Mouse (Mus musculus) erythroblast, embryonic 14.5 days (primary cell): ENCODE results near the gene Nav2. TPM values are rescaled to one million over a fixed set of nuclear protein-coding genes. Genes with fewer than 3 reads are reported as not detected.

ENCODE experiments used
- H3K27me3 ChIP-seq: 2 replicates; pipeline ENCODE4 v1.6.1; 2012; ENCODE audit warnings: inconsistent platforms; ENCODE audit not compliant: control insufficient read depth
- H3K36me3 ChIP-seq: 2 replicates; pipeline ENCODE4 v1.6.1; 2012; ENCODE audit warnings: mild to moderate bottlenecking, inconsistent platforms; ENCODE audit not compliant: control insufficient read depth
- H3K4me1 ChIP-seq: 2 replicates; pipeline ENCODE4 v1.6.1; 2012; ENCODE audit warnings: inconsistent platforms; ENCODE audit not compliant: control insufficient read depth
- H3K4me3 ChIP-seq: replicated peaks from 2 replicates; pipeline ENCODE3; 2012; ENCODE audit warnings: moderate library complexity, mild to moderate bottlenecking, inconsistent platforms
- H3K9me3 ChIP-seq: 2 replicates; pipeline ENCODE4 v1.6.1; 2012; ENCODE audit warnings: low read length, inconsistent platforms, mixed read lengths; ENCODE audit not compliant: control insufficient read depth
- GATA1 ChIP-seq: IDR thresholded peaks from 2 replicates; pipeline ENCODE4 v1.6.1; 2012; ENCODE audit warnings: low read length, inconsistent platforms, mixed read lengths
- TAL1 ChIP-seq: IDR thresholded peaks from 3 replicates; pipeline ENCODE4 v1.6.1; 2012; ENCODE audit warnings: low read length, inconsistent platforms, mixed read lengths
- polyA plus RNA-seq: library from polyadenylated mRNA; stranded (reverse); fragments of >175 nt; gene quantifications from 2 replicates; pipeline ENCODE4 v1.2.3, GENCODE M21; 2012

The Nav2 gene
- polyA plus RNA-seq, 1 experiment = 0.11 TPM

DNA sequence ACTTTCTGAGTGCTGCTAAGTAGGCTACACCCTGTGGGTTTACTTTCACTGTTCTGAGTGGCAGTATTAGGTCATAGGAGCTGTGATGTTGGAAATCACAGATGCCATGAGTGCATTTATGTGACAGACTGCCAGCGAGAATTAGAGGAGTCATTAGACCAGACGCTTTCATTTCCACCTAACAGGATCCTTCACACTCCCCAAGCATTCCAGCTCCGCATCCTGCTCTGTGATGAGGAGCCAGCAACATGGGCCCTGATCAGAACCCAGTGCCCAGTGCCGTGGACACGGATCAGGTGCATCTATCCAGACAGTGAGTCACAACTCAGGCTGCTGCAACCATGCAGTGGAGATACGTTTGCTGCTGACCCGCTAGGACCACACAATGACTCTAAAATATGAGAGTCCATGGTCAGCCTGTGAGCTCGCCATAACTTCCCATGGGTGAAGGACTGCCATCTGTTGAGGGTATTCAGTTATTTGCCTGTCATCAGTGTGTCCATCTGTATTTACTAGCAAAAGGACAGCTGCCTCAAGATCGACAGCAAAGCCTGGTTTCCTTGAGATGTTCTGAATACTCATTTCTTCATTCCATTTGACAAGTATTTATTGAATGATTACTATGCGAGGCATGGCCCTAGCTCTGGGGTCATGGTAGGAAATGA lies 461.4 kb downstream of the Nav2 start:
- Histone ChIP-seq H3K4me3 (no peak overlapping the region), H3K36me3 (no peaks in the 10 kb centered on the region), H3K9me3 (no peaks in the 10 kb centered on the region), H3K4me1 (no peaks in the 10 kb centered on the region), H3K27me3 (no peaks in the 10 kb centered on the region)
- TF ChIP-seq TAL1 (no peak), GATA1 (no peak)

DNA sequence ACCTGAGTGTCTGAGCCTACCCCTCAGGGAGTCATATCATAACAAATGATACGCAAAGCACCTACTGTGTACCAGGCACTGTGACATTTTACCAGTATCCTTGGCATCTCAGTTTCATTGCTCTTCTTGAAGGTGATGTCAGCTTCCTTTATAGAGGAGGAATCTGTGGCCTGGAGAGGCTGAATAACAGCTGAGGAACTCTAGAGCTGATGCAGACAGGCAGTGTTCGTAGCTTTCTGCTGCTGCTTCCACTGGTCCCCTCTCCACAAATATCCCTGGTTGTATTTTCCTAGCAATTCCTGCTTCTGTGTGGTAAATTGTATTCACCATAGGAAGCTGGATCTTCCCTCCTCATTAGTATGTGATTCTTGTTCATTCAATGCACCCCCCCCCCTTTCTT lies 462.8 kb downstream of the Nav2 start:
- TF ChIP-seq GATA1 (no peak), TAL1 (no peak)

GRCm38 (mm10) chr7:49371972-49372371 lies 463.5 kb downstream of the Nav2 start:
- Histone ChIP-seq H3K36me3 (no peaks in the 10 kb centered on the region), H3K4me1 (no peaks in the 10 kb centered on the region), H3K9me3 (no peaks in the 10 kb centered on the region), H3K4me3 (no peak overlapping the region), H3K27me3 (no peaks in the 10 kb centered on the region)
- TF ChIP-seq TAL1 (no peak), GATA1 (no peak)

More for the DNA sequence above, 462.8 kb downstream of the Nav2 start:
- H3K36me3 ChIP-seq = no peaks in the 10 kb centered on the region
- H3K9me3 ChIP-seq = no peaks in the 10 kb centered on the region
- no peaks in the 10 kb centered on the region for H3K4me1 ChIP-seq
- no peak overlapping the region for H3K4me3 ChIP-seq
- no peaks in the 10 kb centered on the region for H3K27me3 ChIP-seq

GRCm38 (mm10) chr7:49373173-49373572 lies 464.7 kb downstream of the Nav2 start:
- Histone ChIP-seq H3K4me3 (no peak overlapping the region), H3K9me3 (no peaks in the 10 kb centered on the region), H3K36me3 (no peaks in the 10 kb centered on the region), H3K4me1 (no peaks in the 10 kb centered on the region), H3K27me3 (no peaks in the 10 kb centered on the region)
- no peak for TF ChIP-seq GATA1
- no peak for TF ChIP-seq TAL1

- H3K36me3 ChIP-seq = no peaks in the 10 kb centered on the region
- no peaks in the 10 kb centered on the region for H3K4me1 ChIP-seq
- H3K27me3 ChIP-seq = no peaks in the 10 kb centered on the region
- no peak overlapping the region for H3K4me3 ChIP-seq
- no peak for TF ChIP-seq GATA1
- TF ChIP-seq TAL1 = no peak
- H3K9me3 ChIP-seq = no peaks in the 10 kb centered on the region
Measured at GRCm38 (mm10) chr7:49373661-49374060, 465.1 kb downstream of the Nav2 start.

GRCm38 (mm10) chr7:49375499-49375974 lies 467.0 kb downstream of the Nav2 start:
- no peaks in the 10 kb centered on the region for H3K36me3 ChIP-seq
- no peaks in the 10 kb centered on the region for H3K27me3 ChIP-seq
- H3K4me3 ChIP-seq = no peak overlapping the region
- TF ChIP-seq GATA1 (no peak), TAL1 (no peak)
- H3K4me1 ChIP-seq = no peaks in the 10 kb centered on the region
- H3K9me3 ChIP-seq = no peaks in the 10 kb centered on the region

- no peak for TF ChIP-seq TAL1
- TF ChIP-seq GATA1 = no peak
- H3K27me3 ChIP-seq = no peaks in the 10 kb centered on the region
- H3K4me3 ChIP-seq = no peak overlapping the region
- no peaks in the 10 kb centered on the region for H3K4me1 ChIP-seq
- H3K36me3 ChIP-seq = no peaks in the 10 kb centered on the region
- H3K9me3 ChIP-seq = no peaks in the 10 kb centered on the region
Measured at GRCm38 (mm10) chr7:49378608-49379007, 470.1 kb downstream of the Nav2 start.

GRCm38 (mm10) chr7:49380940-49381339 lies 472.4 kb downstream of the Nav2 start:
- H3K9me3 ChIP-seq = peaks cover 10% of the 10 kb centered on the region
- no peaks in the 10 kb centered on the region for H3K36me3 ChIP-seq
- no peaks in the 10 kb centered on the region for H3K4me1 ChIP-seq
- no peaks in the 10 kb centered on the region for H3K27me3 ChIP-seq
- TF ChIP-seq TAL1 (no peak), GATA1 (no peak)
- H3K4me3 ChIP-seq = no peak overlapping the region

GRCm38 (mm10) chr7:49382884-49383283 lies 474.4 kb downstream of the Nav2 start:
- no peak overlapping the region for H3K4me3 ChIP-seq
- no peaks in the 10 kb centered on the region for H3K4me1 ChIP-seq
- TF ChIP-seq GATA1 = no peak
- TF ChIP-seq TAL1 = no peak
- H3K36me3 ChIP-seq = no peaks in the 10 kb centered on the region
- peaks cover 10% of the 10 kb centered on the region for H3K9me3 ChIP-seq
- H3K27me3 ChIP-seq = no peaks in the 10 kb centered on the region

- Histone ChIP-seq H3K4me1 (no peaks in the 10 kb centered on the region), H3K27me3 (no peaks in the 10 kb centered on the region), H3K4me3 (no peak overlapping the region), H3K36me3 (no peaks in the 10 kb centered on the region), H3K9me3 (peaks cover 10% of the 10 kb centered on the region)
- TF ChIP-seq GATA1 (no peak), TAL1 (no peak)
Measured at GRCm38 (mm10) chr7:49388137-49388536, 479.6 kb downstream of the Nav2 start.
